Mouse (Mus musculus) gonadal fat pad, adult 2 months (tissue): ENCODE measurements around the gene Ky. TPM values are rescaled to one million over a fixed set of nuclear protein-coding genes. Genes with fewer than 3 reads are reported as not detected.

Experiments used
- DNase-seq: peaks from one replicate; pipeline ENCODE4 v3.0.0-alpha.2; 2012; ENCODE audit warnings: low read depth
- polyA plus RNA-seq: library from polyadenylated mRNA; depleted of rRNA; stranded (reverse); fragments of >200 nt; gene quantifications from 2 replicates; pipeline ENCODE4 v1.2.3, GENCODE M21; 2012

Ky gene
- polyA plus RNA-seq, 1 experiment: 0.38 TPM

DNA sequence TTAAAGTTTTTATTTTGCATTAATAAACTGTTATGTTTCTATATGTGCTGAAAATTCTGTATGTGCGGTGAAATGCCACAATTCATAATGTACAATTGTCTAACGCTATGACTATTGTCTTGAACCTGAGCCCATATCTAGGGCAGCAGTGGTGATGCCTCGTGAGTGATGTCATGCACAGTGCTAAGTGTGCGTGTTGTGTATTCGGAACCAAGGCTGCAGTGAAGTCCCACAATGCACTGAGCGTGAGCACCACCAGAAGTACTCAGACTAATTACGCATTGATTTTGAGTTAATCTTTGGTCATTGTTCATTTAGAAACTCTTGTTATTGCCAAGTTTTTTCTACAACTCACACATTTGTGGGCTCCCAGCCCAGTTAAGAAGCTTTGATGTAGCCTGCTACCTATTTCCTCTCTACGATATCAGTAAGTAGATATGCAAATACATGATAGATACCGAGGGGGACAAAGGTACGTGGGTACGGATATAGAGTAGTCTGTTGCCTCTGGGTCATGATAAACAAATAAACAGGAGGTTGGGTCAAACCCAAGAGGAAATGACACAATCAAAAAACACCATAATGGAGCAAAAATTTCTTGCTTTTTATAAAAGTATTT lies 3.4 kb upstream of the Ky start:
- DNase-seq: no peak

- DNase-seq: no peak
These were observed 703 bp upstream of the Ky start for GRCm38 (mm10) chr9:102504716-102505378.

- no peak for DNase-seq
These were observed 2.8 kb downstream of the Ky start for GRCm38 (mm10) chr9:102508315-102508714.

GRCm38 (mm10) chr9:102511423-102511822 lies 5.9 kb downstream of the Ky start:
- no peak for DNase-seq

DNA sequence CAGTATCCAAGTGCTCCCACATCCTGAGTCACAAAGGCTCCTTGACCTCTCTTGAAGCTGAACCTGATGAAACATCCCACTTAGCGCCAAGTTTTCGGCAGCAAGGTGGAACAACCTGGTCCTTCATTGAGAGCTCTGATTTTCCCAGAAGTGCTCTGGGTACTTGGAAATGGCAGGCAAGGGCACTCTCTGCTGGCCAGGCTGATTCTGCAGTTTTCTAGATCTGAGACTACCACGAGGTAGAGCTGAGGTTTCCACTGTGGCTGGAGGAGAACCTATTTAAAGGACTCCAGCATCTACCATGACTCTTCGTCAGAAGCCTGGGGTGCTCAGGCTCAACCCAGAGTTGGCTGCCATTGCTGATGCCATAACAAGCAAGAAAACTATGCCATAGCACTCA lies 8.0 kb downstream of the Ky start:
- no peak for DNase-seq

- no peak for DNase-seq
These were observed 12.9 kb downstream of the Ky start for GRCm38 (mm10) chr9:102518443-102518842.

- no peak for DNase-seq
These were observed 15.8 kb downstream of the Ky start for GRCm38 (mm10) chr9:102521396-102521795.

DNA sequence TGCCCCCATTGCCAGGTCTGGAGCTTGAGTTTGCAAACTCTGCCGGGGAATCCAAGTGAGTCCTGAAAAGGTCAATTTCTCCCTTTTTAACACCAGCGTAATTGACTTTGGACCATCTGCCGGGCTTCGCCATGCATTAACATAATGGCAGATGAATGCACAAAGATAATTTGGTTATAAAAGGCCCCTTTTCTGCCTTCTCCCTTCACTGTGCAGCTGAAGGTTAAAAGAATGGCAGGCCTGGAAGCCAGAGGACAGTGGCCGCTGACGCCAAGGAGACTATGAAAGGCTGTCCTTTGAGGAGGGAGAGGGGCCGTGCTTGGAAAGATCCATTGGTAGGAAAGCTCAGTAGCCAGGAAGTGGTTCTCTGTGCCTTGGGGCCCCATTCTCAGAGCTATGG lies 22.6 kb downstream of the Ky start:
- DNase-seq: no peak

- no peak for DNase-seq
These were observed 23.0 kb downstream of the Ky start for GRCm38 (mm10) chr9:102528561-102528960.

DNA sequence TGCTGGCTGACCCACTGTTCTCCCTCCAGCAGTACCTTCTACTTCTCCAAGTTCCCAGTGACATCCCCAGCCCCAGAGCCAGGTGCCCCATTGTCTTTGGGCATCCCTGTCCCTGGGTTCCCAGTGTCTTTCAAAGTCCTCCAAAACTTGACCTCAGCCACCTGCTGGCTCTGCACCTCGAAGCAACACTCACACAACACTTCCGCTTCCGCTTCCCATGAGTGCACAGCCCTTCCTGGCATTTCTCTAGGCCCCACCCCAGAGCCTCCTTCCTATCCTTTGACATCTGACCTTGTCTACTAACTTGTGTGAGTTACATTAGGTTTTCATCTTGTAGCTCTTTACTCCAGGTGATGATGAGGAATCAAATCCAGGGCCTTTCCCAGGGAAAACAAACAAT lies 23.5 kb downstream of the Ky start:
- DNase-seq: no peak

GRCm38 (mm10) chr9:102531051-102531892 lies 25.7 kb downstream of the Ky start:
- no peak for DNase-seq

DNA sequence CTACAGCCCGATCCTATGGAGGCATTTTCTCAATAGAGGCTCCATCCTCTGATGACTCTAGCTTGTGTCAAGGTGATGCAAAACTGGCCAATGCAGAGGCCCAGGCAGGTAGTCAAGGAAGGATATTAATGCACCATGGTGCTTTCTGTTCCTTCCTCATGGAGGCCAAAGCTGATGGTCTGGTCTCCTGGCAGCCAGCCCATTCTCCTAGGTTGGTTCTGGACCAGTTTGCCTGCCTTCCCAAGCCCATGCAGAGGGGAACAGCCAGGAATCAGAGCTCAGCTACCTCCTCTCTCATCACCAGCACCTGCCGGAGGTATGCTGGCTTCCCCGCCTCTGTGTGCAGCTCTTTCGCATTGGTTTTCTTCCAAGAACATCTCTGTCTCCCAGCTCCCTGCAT lies 31.4 kb downstream of the Ky start:
- no peak for DNase-seq

- DNase-seq: no peak
These were observed 34.1 kb downstream of the Ky start for GRCm38 (mm10) chr9:102539699-102540098.

DNA sequence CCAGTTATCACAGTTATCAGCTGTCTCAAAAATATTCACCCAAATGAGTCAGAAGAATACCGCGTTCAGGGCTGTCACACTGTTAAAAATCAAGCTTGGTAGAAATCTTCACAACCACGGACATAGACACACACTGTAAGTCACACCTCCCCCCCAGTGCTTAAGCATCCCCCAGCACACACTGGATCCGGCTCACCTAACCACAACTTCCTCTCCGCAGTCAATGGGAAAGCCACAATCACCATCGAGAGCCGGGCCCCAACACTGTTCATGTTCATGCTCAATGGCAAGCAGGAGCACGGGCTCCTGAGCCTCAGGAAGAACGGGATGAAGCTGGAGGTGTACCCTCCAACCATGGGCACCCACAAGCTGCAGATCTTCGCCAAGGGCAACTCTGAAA lies 36.1 kb downstream of the Ky start:
- DNase-seq: no peak

- no peak for DNase-seq
These were observed 37.0 kb downstream of the Ky start for GRCm38 (mm10) chr9:102542540-102542939.

- DNase-seq: no peak
These were observed 38.2 kb downstream of the Ky start for GRCm38 (mm10) chr9:102543761-102544115.

DNA sequence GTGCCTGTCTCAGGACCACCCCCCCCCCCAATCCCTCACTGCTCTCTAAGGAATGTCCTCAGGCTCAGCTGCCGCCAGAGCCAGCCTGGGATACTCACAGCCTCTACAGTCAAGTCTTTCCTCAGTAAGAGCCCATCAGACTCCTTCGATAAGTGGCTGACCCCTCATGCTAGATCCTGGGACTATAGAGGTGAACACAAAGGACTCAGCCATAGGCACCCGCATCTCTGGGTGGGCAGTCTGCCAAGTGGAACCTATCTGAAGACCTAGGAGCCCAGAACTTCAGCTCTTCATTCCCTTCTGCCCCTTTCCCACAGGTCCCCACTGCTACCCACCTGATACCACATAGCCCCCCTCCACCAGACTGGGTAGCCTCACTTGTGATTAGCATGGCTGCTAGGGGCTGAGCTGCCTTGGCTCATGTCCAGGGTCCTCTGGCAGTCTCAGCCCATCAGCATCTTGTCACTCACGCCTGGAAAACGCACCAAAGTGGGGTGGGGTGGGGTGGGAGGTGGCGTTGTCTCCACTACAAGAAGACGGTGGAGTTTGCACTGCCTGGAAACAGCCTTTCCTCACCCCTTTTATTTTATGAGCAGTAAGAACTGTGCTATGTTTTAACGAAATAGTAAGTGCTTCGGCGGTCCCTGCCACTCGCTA lies 38.7 kb downstream of the Ky start:
- DNase-seq: no peak

- DNase-seq: peak; percentile 5
These were observed 39.3 kb downstream of the Ky start for GRCm38 (mm10) chr9:102544773-102545366.

- no peak for DNase-seq
These were observed 40.1 kb downstream of the Ky start for GRCm38 (mm10) chr9:102545406-102546255.

GRCm38 (mm10) chr9:102546256-102547027 lies 40.9 kb downstream of the Ky start:
- DNase-seq: no peak
